Mouse (Mus musculus) neural tube, embryonic 12.5 days (tissue): Measurements from ENCODE around the gene Pgpep1l. TPM values are rescaled to one million over a fixed set of nuclear protein-coding genes. Genes with fewer than 3 reads are reported as not detected.
"Not testable (repeated sequence)": the region's sequence is repeated elsewhere in the genome, so short reads cannot be mapped to it uniquely, and the experiment has no call there.

Experiments used
- ATAC-seq: fragments of 200-750 bp; cut with Nextera tagmentation; 2 replicates; pipeline ENCODE4 v1.8.0; 2017; ENCODE audit warnings: low read depth, mild to moderate bottlenecking, moderate TSS enrichment, moderate library complexity; ENCODE audit not compliant: low FRiP score
- H3K27ac ChIP-seq: fragments of 300-500 bp; sonication (generic); 2 replicates; pipeline ENCODE4 v1.5.1; 2016
- H3K27me3 ChIP-seq: fragments of 300-500 bp; sonication (generic); replicated peaks from 2 replicates; pipeline ENCODE4 v1.6.1; 2016; ENCODE audit warnings: mild to moderate bottlenecking
- H3K36me3 ChIP-seq: fragments of 300-500 bp; sonication (generic); 2 replicates; pipeline ENCODE4 v1.6.1; 2016; ENCODE audit warnings: mild to moderate bottlenecking
- H3K4me1 ChIP-seq: fragments of 300-500 bp; sonication (generic); 2 replicates; pipeline ENCODE4 v1.6.1; 2016
- H3K4me2 ChIP-seq: fragments of 300-500 bp; sonication (generic); replicated peaks from 2 replicates; pipeline ENCODE4 v1.6.1; 2016; ENCODE audit warnings: mild to moderate bottlenecking
- H3K4me3 ChIP-seq: fragments of 300-500 bp; sonication (generic); 2 replicates; pipeline ENCODE4 v1.5.1; 2016
- H3K9ac ChIP-seq: fragments of 300-500 bp; sonication (generic); 2 replicates; pipeline ENCODE4 v1.6.1; 2016; ENCODE audit warnings: mild to moderate bottlenecking
- H3K9me3 ChIP-seq: fragments of 300-500 bp; sonication (generic); 2 replicates; pipeline ENCODE4 v1.6.1; 2016; ENCODE audit warnings: mild to moderate bottlenecking
- WGBS: fragments of 180-500 bp; shearing (Covaris S2); methylation state at CpG from one replicate; pipeline ENCODE4 v1.1.7; 2016; 5-methylcytosine and 5-hydroxymethylcytosine counted together
- polyA plus RNA-seq: library from polyadenylated mRNA; unstranded; fragments of >200 nt; fragmentation: Nextera tagmentation; extraction: Ambion mirVana; gene quantifications from 2 replicates; pipeline ENCODE4 v1.2.1, GENCODE M21; 2016

Gene Pgpep1l
- polyA plus RNA-seq, 1 experiment from 2014 or later, result not detected

- Histone ChIP-seq H3K36me3 (no peaks in the 10 kb centered on the region), H3K27ac (no peak overlapping the region), H3K9ac (no peak overlapping the region), H3K4me2 (no peak overlapping the region), H3K27me3 (no peaks in the 10 kb centered on the region), H3K9me3 (no peaks in the 10 kb centered on the region), H3K4me3 (no peak overlapping the region), H3K4me1 (no peaks in the 10 kb centered on the region)
- ATAC-seq, result no peak
- WGBS, result 75% methylated on average over 16 of the region's 16 CpGs
Measured at GRCm38 (mm10) chr7:68293997-68294789, 30.2 kb upstream of the Pgpep1l start.

DNA sequence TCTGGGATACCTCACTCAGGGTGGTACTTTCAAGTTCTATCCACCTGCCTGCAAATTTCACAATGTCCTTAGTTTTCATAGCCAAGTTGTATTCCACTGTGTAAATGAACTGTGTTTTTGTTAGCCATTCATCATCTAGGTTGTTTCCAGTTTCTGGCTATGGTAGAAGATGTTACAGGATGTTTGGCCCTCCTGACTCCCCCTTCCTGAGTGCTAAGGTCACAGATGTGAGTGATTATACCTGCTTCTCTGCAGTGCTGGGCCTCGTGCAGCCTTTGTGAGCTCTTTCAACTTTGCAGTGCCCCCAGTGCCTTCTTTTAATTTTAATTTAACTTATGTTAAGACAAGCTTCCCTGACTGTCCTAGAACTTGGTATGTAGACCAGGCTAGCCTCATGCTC, 27.6 kb upstream of the Pgpep1l start:
- ATAC-seq, result no peak
- no peak overlapping the region for H3K27ac ChIP-seq
- H3K4me3 ChIP-seq, result no peak overlapping the region
- H3K9ac ChIP-seq, result no peak overlapping the region
- no peaks in the 10 kb centered on the region for H3K9me3 ChIP-seq
- H3K4me2 ChIP-seq, result no peak overlapping the region
- no peaks in the 10 kb centered on the region for H3K36me3 ChIP-seq
- H3K4me1 ChIP-seq, result no peaks in the 10 kb centered on the region
- WGBS, result 63% methylated on average over 1 of the region's 1 CpGs
- H3K27me3 ChIP-seq, result no peaks in the 10 kb centered on the region

GRCm38 (mm10) chr7:68289081-68289480, 25.0 kb upstream of the Pgpep1l start:
- Histone ChIP-seq H3K4me1 (no peaks in the 10 kb centered on the region), H3K27ac (no peak overlapping the region), H3K36me3 (no peaks in the 10 kb centered on the region), H3K27me3 (no peaks in the 10 kb centered on the region), H3K4me2 (no peak overlapping the region), H3K4me3 (no peak overlapping the region), H3K9me3 (no peaks in the 10 kb centered on the region), H3K9ac (no peak overlapping the region)
- 94% methylated on average over 8 of the region's 8 CpGs for WGBS
- ATAC-seq, result no peak

- 89% methylated on average over 4 of the region's 4 CpGs for WGBS
- not testable (repeated sequence) for H3K27ac ChIP-seq, H3K4me2 ChIP-seq, H3K36me3 ChIP-seq, H3K4me1 ChIP-seq, ATAC-seq, H3K9ac ChIP-seq, H3K9me3 ChIP-seq, H3K4me3 ChIP-seq, H3K27me3 ChIP-seq
Measured at GRCm38 (mm10) chr7:68288000-68288399, 24.0 kb upstream of the Pgpep1l start.

DNA sequence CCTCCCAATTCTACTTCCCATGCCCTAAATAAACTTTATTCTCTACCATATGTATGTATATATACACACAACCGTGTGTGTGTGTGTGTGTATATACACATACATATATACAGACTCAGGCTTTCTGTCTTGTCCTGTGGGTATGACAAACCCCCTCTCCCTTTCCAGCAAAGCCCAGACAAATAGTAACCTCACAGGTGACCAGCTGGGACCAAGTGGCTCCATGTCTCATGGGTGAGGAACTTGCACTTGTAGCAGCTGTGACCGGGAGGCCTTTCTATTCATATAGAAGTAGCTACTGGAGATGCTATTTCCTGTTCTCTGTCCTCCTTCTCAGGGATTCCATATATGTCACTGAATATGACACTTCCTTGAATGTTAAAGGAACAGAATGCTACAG, 23.5 kb upstream of the Pgpep1l start:
- Histone ChIP-seq H3K9me3 (no peaks in the 10 kb centered on the region), H3K27ac (no peak overlapping the region), H3K27me3 (no peaks in the 10 kb centered on the region), H3K9ac (no peak overlapping the region), H3K4me3 (no peak overlapping the region), H3K4me2 (no peak overlapping the region), H3K4me1 (no peaks in the 10 kb centered on the region), H3K36me3 (no peaks in the 10 kb centered on the region)
- 90% methylated on average over 2 of the region's 2 CpGs for WGBS
- ATAC-seq, result no peak

DNA sequence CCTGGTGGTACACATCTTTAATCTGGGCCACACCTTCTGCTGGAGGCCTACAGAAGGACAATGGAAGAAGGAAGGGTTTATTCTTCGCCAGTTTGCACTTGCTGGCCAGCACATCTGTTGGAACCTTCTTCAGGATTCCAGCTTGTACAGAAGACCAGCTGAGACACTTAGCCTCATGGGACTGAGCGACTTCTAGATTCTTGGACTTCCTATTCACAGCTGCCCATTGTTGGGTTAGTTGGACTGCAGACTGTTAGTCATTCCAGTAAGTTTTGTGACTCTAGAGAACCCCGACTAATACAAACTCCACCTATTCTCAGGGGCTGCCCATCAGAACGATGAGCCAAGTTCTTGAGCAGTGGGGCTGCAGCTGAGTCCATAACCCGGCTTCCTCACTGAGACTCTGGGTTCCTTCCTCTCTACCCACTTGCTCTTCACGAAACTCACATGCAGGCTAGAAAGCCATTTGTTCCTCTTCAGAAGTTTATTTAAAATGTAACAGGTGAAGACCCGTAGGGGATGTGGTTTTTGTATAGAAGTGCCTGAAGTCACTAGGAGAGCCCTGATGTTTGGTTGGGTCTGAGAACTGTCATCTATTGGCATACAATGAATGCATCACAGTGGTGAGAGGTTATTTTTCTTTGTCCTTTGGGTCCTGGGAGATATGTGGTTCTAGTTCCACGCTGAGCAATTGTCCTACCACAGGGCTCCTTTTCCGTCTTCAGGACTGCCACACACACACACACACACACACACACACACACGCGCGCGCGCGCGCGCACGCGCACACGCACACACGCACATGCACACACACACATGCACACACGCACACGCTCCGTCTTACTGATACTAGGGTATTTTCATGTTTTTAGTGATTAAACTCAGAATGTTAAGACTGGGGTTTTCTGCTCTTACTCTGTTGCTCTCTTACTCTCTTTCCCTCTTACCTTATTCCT, 22.8 kb upstream of the Pgpep1l start:
- no peak overlapping the region for H3K4me2 ChIP-seq
- H3K9ac ChIP-seq, result no peak overlapping the region
- H3K9me3 ChIP-seq, result no peaks in the 10 kb centered on the region
- ATAC-seq, result no peak
- H3K4me1 ChIP-seq, result no peaks in the 10 kb centered on the region
- no peaks in the 10 kb centered on the region for H3K27me3 ChIP-seq
- H3K4me3 ChIP-seq, result no peak overlapping the region
- no peak overlapping the region for H3K27ac ChIP-seq
- H3K36me3 ChIP-seq, result no peaks in the 10 kb centered on the region
- WGBS, result 96% methylated on average over 24 of the region's 24 CpGs

GRCm38 (mm10) chr7:68285851-68286298, 21.8 kb upstream of the Pgpep1l start:
- Histone ChIP-seq H3K4me3 (no peak overlapping the region), H3K4me1 (no peaks in the 10 kb centered on the region), H3K9ac (no peak overlapping the region), H3K4me2 (no peak overlapping the region), H3K27ac (no peak overlapping the region), H3K9me3 (no peaks in the 10 kb centered on the region), H3K27me3 (no peaks in the 10 kb centered on the region), H3K36me3 (no peaks in the 10 kb centered on the region)
- WGBS, result 80% methylated on average over 8 of the region's 8 CpGs
- ATAC-seq, result no peak

- Histone ChIP-seq H3K36me3 (no peaks in the 10 kb centered on the region), H3K4me2 (no peak overlapping the region), H3K9ac (no peak overlapping the region), H3K9me3 (no peaks in the 10 kb centered on the region), H3K27ac (no peak overlapping the region), H3K4me3 (no peak overlapping the region), H3K27me3 (no peaks in the 10 kb centered on the region), H3K4me1 (no peaks in the 10 kb centered on the region)
- no peak for ATAC-seq
- 69% methylated on average over 7 of the region's 7 CpGs for WGBS
Measured at GRCm38 (mm10) chr7:68283776-68284175, 19.7 kb upstream of the Pgpep1l start.

DNA sequence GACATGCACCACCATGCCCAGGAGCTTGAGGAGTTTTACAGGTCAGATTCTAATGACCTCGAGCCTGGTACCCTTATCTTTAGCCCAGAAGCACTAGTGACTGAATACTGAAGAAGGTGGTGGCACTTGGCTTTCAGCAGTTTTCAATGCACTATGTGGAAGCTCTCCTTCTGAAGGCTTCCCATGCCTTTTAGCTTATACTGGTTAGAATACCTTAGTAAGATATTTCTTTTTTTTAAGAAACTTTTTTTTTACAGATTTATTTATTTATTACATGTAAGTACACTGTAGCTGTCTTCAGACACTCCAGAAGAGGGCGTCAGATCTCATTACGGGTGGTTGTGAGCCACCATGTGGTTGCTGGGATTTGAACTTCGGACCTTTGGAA, 19.1 kb upstream of the Pgpep1l start:
- not testable (repeated sequence) for H3K27me3 ChIP-seq

DNA sequence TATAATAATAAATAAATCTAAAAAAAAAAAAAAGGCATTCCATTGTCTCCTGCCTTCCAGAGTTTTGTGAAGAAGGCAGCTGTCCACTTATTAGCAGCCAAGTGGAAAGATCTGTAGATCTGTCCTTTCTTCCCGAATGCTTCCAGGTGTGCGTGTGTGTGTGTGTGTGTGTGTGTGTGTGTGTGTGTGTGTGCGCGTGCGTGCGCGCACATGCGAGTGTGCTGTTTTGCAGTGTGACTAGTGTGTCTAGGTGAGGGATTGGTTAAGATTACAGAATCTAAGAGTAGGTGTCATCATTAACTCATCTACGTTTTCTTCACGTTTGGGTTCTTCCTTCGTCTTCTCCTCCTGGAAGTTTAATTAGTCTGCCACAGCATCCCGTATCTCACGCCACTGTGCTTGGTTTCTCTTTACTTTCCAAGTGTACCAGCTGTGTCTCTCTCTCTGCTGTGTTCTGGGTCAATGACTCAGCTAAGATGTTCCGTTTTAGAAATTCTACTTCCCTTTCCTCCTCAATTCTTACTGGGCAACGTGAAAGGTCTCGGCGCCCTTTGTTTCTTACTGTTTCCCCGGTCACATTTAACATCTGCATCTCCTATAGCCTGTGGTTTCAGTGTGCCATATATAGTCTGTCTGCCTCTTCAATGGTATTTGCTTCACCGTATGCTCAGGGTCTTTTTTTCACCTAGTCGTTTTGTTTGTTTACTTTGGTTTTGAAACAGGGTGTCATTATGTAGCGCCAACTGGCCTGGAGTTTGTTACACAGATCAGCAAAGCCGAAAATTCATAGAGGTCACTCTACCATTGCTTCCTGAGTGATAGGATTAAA, 18.5 kb upstream of the Pgpep1l start:
- Histone ChIP-seq H3K27ac (no peak overlapping the region), H3K4me2 (no peak overlapping the region), H3K36me3 (no peaks in the 10 kb centered on the region), H3K4me1 (no peaks in the 10 kb centered on the region), H3K9ac (no peak overlapping the region), H3K27me3 (no peaks in the 10 kb centered on the region), H3K4me3 (no peak overlapping the region), H3K9me3 (no peaks in the 10 kb centered on the region)
- WGBS, result 88% methylated on average over 22 of the region's 22 CpGs
- no peak for ATAC-seq

More for the DNA sequence above, 19.1 kb upstream of the Pgpep1l start:
- H3K4me1 ChIP-seq, H3K27ac ChIP-seq, ATAC-seq, H3K9ac ChIP-seq, H3K4me3 ChIP-seq, H3K4me2 ChIP-seq, H3K9me3 ChIP-seq, H3K36me3 ChIP-seq: not testable (repeated sequence)
- WGBS, result 88% methylated on average over 4 of the region's 4 CpGs

DNA sequence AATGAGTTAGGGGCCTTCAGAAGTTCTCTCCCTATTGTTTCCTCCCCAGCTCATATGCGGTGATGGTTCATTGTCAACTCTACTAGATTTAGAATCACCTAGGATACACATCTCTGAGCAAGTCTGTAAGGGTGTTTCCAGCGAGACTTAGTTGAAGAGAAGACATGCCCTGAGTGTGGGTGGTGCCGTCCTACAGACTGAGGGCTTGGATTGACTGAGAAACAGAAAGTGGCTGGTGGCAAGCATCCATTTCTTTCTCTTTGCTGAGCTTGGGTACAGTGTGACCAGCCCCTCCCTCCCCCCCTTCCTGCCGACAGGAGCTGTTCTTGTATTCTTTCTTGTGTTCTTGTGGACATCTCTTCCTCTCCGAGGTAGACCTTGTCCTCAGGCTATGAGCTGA, 17.3 kb upstream of the Pgpep1l start:
- H3K27ac ChIP-seq, result no peak overlapping the region
- no peak overlapping the region for H3K4me3 ChIP-seq
- no peak overlapping the region for H3K9ac ChIP-seq
- peaks cover 5% of the 10 kb centered on the region for H3K4me1 ChIP-seq
- H3K4me2 ChIP-seq, result no peak overlapping the region
- no peak for ATAC-seq
- H3K36me3 ChIP-seq, result no peaks in the 10 kb centered on the region
- peaks cover 5% of the 10 kb centered on the region for H3K27me3 ChIP-seq
- WGBS, result 77% methylated on average over 5 of the region's 5 CpGs
- H3K9me3 ChIP-seq, result no peaks in the 10 kb centered on the region

- no peak overlapping the region for H3K27ac ChIP-seq
- H3K4me2 ChIP-seq, result no peak overlapping the region
- H3K9me3 ChIP-seq, result no peaks in the 10 kb centered on the region
- no peak overlapping the region for H3K9ac ChIP-seq
- no peak for ATAC-seq
- H3K4me3 ChIP-seq, result no peak overlapping the region
- H3K36me3 ChIP-seq, result no peaks in the 10 kb centered on the region
- WGBS, result 92% methylated on average over 19 of the region's 19 CpGs
- peaks cover 12% of the 10 kb centered on the region for H3K4me1 ChIP-seq
- H3K27me3 ChIP-seq, result peaks cover 12% of the 10 kb centered on the region
Measured at GRCm38 (mm10) chr7:68280352-68280869, 16.4 kb upstream of the Pgpep1l start.
